Mouse (Mus musculus) forebrain, embryonic 15.5 days (tissue): ENCODE measurements around the gene Dapk3. TPM values are rescaled to one million over a fixed set of nuclear protein-coding genes. Genes with fewer than 3 reads are reported as not detected.

ENCODE experiments used
- ATAC-seq: fragments of 200-750 bp; cut with Nextera tagmentation; replicated peaks from 2 replicates; pipeline ENCODE4 v1.8.0; 2017; ENCODE audit warnings: mild to moderate bottlenecking, moderate TSS enrichment, moderate library complexity
- H3K27ac ChIP-seq: fragments of 300-500 bp; sonication (generic); replicated peaks from 2 replicates; pipeline ENCODE4 v1.5.1; 2015; ENCODE audit warnings: mild to moderate bottlenecking, inconsistent platforms
- H3K27me3 ChIP-seq: fragments of 300-500 bp; sonication (generic); 2 replicates; pipeline ENCODE4 v1.6.1; 2015; ENCODE audit warnings: inconsistent platforms
- H3K36me3 ChIP-seq: fragments of 300-500 bp; sonication (generic); 2 replicates; pipeline ENCODE4 v1.6.1; 2015; ENCODE audit warnings: mild to moderate bottlenecking, inconsistent platforms
- H3K4me1 ChIP-seq: fragments of 300-500 bp; sonication (generic); 2 replicates; pipeline ENCODE4 v1.6.1; 2015; ENCODE audit warnings: inconsistent platforms
- H3K4me2 ChIP-seq: fragments of 300-500 bp; sonication (generic); replicated peaks from 2 replicates; pipeline ENCODE4 v1.6.1; 2015; ENCODE audit warnings: mild to moderate bottlenecking, inconsistent platforms
- H3K4me3 ChIP-seq: fragments of 300-500 bp; sonication (generic); 2 replicates; pipeline ENCODE4 v1.5.1; 2015; ENCODE audit warnings: mild to moderate bottlenecking, inconsistent platforms
- H3K9ac ChIP-seq: fragments of 300-500 bp; sonication (generic); replicated peaks from 2 replicates; pipeline ENCODE4 v1.6.1; 2015; ENCODE audit warnings: mild to moderate bottlenecking, inconsistent platforms
- H3K9me3 ChIP-seq: fragments of 300-500 bp; sonication (generic); 2 replicates; pipeline ENCODE4 v1.6.1; 2016; ENCODE audit warnings: inconsistent platforms
- WGBS: fragments of 180-500 bp; shearing (Covaris S2); methylation state at CpG from one replicate; pipeline ENCODE4 v1.1.7; 2015; ENCODE audit warnings: mixed read lengths; 5-methylcytosine and 5-hydroxymethylcytosine counted together
- polyA plus RNA-seq: library from polyadenylated mRNA; unstranded; fragments of >200 nt; fragmentation: Nextera tagmentation; extraction: Ambion mirVana; gene quantifications from 2 replicates; pipeline ENCODE4 v1.2.1, GENCODE M21; 2015

The Dapk3 gene
- polyA plus RNA-seq, 1 experiment from 2014 or later: 56.8 TPM

GRCm38 (mm10) chr10:81187161-81187560 lies 4.4 kb downstream of the Dapk3 start:
- Histone ChIP-seq H3K27me3 (no peaks in the 10 kb centered on the region), H3K27ac (no peak overlapping the region), H3K9me3 (no peaks in the 10 kb centered on the region), H3K9ac (no peak overlapping the region), H3K4me2 (no peak overlapping the region), H3K36me3 (peaks cover 39% of the 10 kb centered on the region), H3K4me1 (peaks cover 22% of the 10 kb centered on the region), H3K4me3 (no peak overlapping the region)
- 97% methylated on average over 9 of the region's 9 CpGs for WGBS
- no peak for ATAC-seq

- peaks cover 18% of the 10 kb centered on the region for H3K4me1 ChIP-seq
- H3K27me3 ChIP-seq: peaks cover 11% of the 10 kb centered on the region; the same call in 1 of the 2 replicates
- WGBS: 81% methylated on average over 26 of the region's 26 CpGs
- H3K4me2 ChIP-seq: no peak overlapping the region
- H3K27ac ChIP-seq: no peak overlapping the region
- no peak for ATAC-seq
- H3K4me3 ChIP-seq: no peak overlapping the region
- H3K9ac ChIP-seq: no peak overlapping the region
- H3K36me3 ChIP-seq: peaks cover 27% of the 10 kb centered on the region
- no peaks in the 10 kb centered on the region for H3K9me3 ChIP-seq
Observed at GRCm38 (mm10) chr10:81189821-81190220, 7.0 kb downstream of the Dapk3 start.

- H3K4me3 ChIP-seq: no peak overlapping the region
- peaks cover 23% of the 10 kb centered on the region for H3K36me3 ChIP-seq
- WGBS: 67% methylated on average over 31 of the region's 31 CpGs
- no peak overlapping the region for H3K27ac ChIP-seq
- no peak overlapping the region for H3K9ac ChIP-seq
- H3K4me1 ChIP-seq: peaks cover 18% of the 10 kb centered on the region
- H3K4me2 ChIP-seq: no peak overlapping the region
- H3K9me3 ChIP-seq: no peaks in the 10 kb centered on the region
- H3K27me3 ChIP-seq: peaks cover 16% of the 10 kb centered on the region; the same call in 1 of the 2 replicates
- ATAC-seq: no peak
Observed at GRCm38 (mm10) chr10:81190236-81190911, 7.6 kb downstream of the Dapk3 start.

DNA sequence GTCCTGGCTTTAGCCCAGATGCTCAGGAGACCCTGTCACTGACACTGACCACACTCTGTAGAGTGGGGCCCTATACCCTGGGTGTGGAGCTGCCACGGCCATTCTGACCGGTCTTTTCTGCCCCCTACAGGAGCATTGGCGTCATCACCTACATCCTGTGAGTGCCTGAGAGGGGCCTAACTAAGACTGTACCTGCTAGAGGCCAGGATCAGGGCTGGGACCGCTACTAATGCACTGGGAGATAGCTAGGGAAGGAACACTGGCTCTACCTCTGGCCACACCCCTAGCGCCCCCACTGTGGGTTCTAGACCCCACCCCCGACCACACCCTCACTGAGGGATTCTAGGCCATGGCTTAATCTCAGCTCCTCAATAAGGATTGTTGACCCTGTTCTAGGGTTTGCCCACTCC lies 8.1 kb downstream of the Dapk3 start:
- H3K27ac ChIP-seq: no peak overlapping the region
- H3K27me3 ChIP-seq: peaks cover 22% of the 10 kb centered on the region; the same call in 1 of the 2 replicates
- 78% methylated on average over 6 of the region's 6 CpGs for WGBS
- no peak overlapping the region for H3K4me3 ChIP-seq
- no peak overlapping the region for H3K4me2 ChIP-seq
- no peak overlapping the region for H3K9ac ChIP-seq
- peaks cover 18% of the 10 kb centered on the region for H3K4me1 ChIP-seq
- no peaks in the 10 kb centered on the region for H3K9me3 ChIP-seq
- H3K36me3 ChIP-seq: peaks cover 23% of the 10 kb centered on the region
- no peak for ATAC-seq

DNA sequence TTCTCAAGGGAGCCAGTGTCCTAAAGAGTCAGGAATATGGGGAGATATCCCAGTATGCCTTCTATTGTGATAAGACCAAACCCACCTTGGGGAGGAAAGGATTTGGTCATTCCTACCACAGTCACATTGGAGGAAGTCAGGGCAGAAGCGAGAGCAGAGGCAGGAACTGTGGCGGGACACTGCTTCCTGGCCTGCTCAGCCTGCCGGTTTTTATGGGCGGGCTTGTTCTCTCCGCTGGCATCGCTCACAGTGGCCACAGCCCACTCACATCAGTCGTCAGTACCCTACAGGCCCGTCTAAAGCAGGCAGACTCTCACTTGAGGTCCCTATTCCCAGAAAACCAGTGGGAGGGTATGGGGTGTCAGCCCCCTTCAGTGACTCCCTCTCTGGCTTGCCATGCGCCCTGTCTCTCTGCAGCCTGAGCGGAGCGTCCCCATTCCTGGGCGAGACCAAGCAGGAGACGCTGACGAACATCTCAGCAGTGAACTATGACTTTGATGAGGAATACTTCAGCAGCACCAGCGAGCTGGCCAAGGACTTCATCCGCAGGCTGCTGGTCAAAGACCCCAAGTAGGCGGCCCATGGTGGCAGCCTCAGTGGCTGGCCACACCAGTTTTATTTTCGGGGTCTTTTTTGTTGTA lies 8.7 kb downstream of the Dapk3 start:
- H3K4me3 ChIP-seq: no peak overlapping the region
- peaks cover 27% of the 10 kb centered on the region; the same call in 1 of the 2 replicates for H3K27me3 ChIP-seq
- H3K27ac ChIP-seq: peak overlapping the region; percentile 97
- peak overlapping the region; percentile 90 for H3K4me2 ChIP-seq
- H3K9me3 ChIP-seq: no peaks in the 10 kb centered on the region
- 87% methylated on average over 18 of the region's 18 CpGs for WGBS
- H3K4me1 ChIP-seq: peaks cover 18% of the 10 kb centered on the region
- no peak overlapping the region for H3K9ac ChIP-seq
- no peak for ATAC-seq
- peaks cover 22% of the 10 kb centered on the region for H3K36me3 ChIP-seq

GRCm38 (mm10) chr10:81192270-81192967 lies 9.6 kb downstream of the Dapk3 start:
- Histone ChIP-seq H3K36me3 (peaks cover 18% of the 10 kb centered on the region), H3K27ac (peak overlapping the region; percentile 97), H3K4me1 (peaks cover 18% of the 10 kb centered on the region), H3K4me2 (peak overlapping the region; percentile 90), H3K9me3 (no peaks in the 10 kb centered on the region), H3K4me3 (peak overlapping the region; percentile 71), H3K9ac (peak overlapping the region; percentile 77), H3K27me3 (peaks cover 35% of the 10 kb centered on the region; the same call in 1 of the 2 replicates)
- under 1% methylated on average over 89 of the region's 93 CpGs for WGBS
- ATAC-seq: peak; percentile 90

GRCm38 (mm10) chr10:81192968-81193501 lies 10.2 kb downstream of the Dapk3 start:
- H3K27me3 ChIP-seq: peaks cover 35% of the 10 kb centered on the region; the same call in 1 of the 2 replicates
- peaks cover 18% of the 10 kb centered on the region for H3K36me3 ChIP-seq
- peak overlapping the region; percentile 71 for H3K4me3 ChIP-seq
- 2% methylated on average over 19 of the region's 19 CpGs for WGBS
- peak overlapping the region; percentile 90 for H3K4me2 ChIP-seq
- peak overlapping the region; percentile 97 for H3K27ac ChIP-seq
- peaks cover 18% of the 10 kb centered on the region for H3K4me1 ChIP-seq
- H3K9me3 ChIP-seq: no peaks in the 10 kb centered on the region
- peak overlapping the region; percentile 77 for H3K9ac ChIP-seq
- peak; percentile 61 for ATAC-seq

DNA sequence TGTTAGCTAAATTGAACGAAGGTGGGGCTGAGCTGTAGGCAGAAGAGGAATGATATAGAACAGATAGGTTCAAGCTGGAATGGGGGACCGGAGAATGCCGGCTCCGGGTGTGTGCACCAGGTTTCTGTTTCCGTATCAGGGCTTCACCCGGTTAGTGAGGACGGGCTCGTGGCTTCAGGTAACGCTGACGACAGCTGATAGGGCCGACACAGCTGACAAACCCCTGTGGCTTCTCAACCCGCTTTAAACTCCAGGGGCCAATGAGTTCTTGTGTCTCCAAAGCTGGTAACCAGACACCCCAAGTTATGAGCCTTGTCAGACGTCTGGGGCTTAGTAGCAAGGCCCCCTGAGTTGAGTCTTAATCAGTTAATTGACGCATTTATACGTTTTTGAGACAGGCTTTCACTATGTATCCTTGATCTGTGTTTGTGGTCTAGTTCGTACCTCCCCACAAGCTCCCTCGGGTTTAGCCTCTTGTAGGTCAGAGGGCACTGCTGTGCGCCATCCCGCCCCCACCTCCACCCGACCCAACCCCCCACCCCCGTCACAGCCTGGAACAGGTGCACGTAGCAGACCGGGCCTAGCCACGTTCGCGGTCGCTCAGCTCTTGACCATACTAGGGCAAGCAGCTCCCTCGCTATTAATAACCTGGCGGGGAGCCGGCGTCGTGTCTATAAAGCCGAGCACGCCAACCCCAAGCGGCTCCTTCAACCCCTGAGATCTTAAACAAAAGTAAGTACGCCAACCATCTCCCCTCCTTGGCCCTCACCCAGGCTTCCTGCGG lies 11.4 kb downstream of the Dapk3 start:
- H3K4me2 ChIP-seq: no peak overlapping the region
- H3K36me3 ChIP-seq: peaks cover 18% of the 10 kb centered on the region
- H3K9ac ChIP-seq: no peak overlapping the region
- no peak overlapping the region for H3K4me3 ChIP-seq
- peaks cover 18% of the 10 kb centered on the region for H3K4me1 ChIP-seq
- H3K27me3 ChIP-seq: peaks cover 35% of the 10 kb centered on the region; the same call in 1 of the 2 replicates
- H3K9me3 ChIP-seq: no peaks in the 10 kb centered on the region
- no peak for ATAC-seq
- WGBS: 13% methylated on average over 37 of the region's 37 CpGs
- no peak overlapping the region for H3K27ac ChIP-seq

- no peak overlapping the region for H3K27ac ChIP-seq
- H3K36me3 ChIP-seq: peaks cover 10% of the 10 kb centered on the region
- H3K4me2 ChIP-seq: no peak overlapping the region
- no peak overlapping the region for H3K9ac ChIP-seq
- no peak for ATAC-seq
- peaks cover 18% of the 10 kb centered on the region for H3K4me1 ChIP-seq
- no peak overlapping the region for H3K4me3 ChIP-seq
- H3K27me3 ChIP-seq: peaks cover 35% of the 10 kb centered on the region; the same call in 1 of the 2 replicates
- no peaks in the 10 kb centered on the region for H3K9me3 ChIP-seq
- 68% methylated on average over 4 of the region's 4 CpGs for WGBS
Observed at GRCm38 (mm10) chr10:81195300-81195699, 12.5 kb downstream of the Dapk3 start.

DNA sequence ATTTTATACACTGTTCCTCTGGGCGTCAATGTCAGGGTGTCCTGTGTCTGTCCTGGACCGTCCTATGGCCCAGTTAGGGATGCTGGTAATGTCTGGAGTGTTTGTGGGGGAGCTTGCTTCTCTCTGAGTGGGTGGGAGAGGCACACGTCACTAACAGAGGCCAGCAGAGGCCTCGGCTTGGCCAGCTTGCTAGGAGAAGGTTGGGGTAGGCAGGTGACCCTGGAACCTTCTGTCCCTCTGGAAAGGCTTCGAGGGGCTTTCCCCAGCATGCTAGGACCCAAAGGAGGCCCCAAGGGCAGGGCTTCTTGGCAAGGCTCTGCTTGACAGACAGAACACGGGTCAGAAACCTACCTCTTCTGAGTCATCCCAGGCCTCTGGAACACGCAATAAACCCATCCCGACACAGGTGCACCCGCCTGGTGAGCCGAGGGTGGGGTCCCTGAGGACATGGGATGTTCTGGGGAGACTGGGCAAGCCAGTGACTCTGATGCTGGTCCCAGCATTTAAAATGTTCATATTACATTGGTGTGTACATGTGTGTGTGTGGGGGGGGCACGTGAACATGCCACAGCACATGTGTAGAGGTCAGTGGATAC lies 13.8 kb downstream of the Dapk3 start:
- no peaks in the 10 kb centered on the region for H3K36me3 ChIP-seq
- H3K4me2 ChIP-seq: no peak overlapping the region
- H3K27ac ChIP-seq: no peak overlapping the region
- peaks cover 18% of the 10 kb centered on the region for H3K4me1 ChIP-seq
- peaks cover 35% of the 10 kb centered on the region; the same call in 1 of the 2 replicates for H3K27me3 ChIP-seq
- WGBS: 71% methylated on average over 11 of the region's 11 CpGs
- H3K9ac ChIP-seq: no peak overlapping the region
- no peak overlapping the region for H3K4me3 ChIP-seq
- H3K9me3 ChIP-seq: no peaks in the 10 kb centered on the region
- no peak for ATAC-seq

- ATAC-seq: no peak
- no peak overlapping the region for H3K4me2 ChIP-seq
- peaks cover 12% of the 10 kb centered on the region for H3K4me1 ChIP-seq
- WGBS: 52% methylated on average over 6 of the region's 6 CpGs
- no peaks in the 10 kb centered on the region for H3K9me3 ChIP-seq
- H3K9ac ChIP-seq: no peak overlapping the region
- peaks cover 35% of the 10 kb centered on the region; the same call in 1 of the 2 replicates for H3K27me3 ChIP-seq
- no peak overlapping the region for H3K27ac ChIP-seq
- no peaks in the 10 kb centered on the region for H3K36me3 ChIP-seq
- no peak overlapping the region for H3K4me3 ChIP-seq
Observed at GRCm38 (mm10) chr10:81197305-81197704, 14.5 kb downstream of the Dapk3 start.
